ENCODE assay signal across 6 mouse cellular contexts in the genomic region with DNA sequence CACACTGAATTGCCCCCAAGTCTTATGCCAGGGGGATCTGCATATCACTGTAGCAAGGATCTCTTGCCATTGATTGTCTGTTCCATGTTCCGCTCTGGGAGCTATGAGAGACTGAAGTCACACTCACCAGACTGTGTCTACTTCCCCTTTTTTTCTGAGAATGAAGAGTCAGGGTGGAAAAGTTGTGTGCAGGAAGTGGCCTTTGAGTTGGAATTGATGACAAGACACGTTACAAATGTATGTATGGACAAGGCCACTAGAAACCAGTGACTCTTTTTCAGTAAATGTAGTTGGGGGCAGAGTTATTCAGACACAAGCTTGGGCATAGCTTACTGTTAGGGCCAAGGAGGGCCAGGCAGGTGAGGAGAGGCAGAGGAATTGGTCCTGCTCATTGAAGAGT.
"Had no signal": no experiment of that assay in that cellular context is flagged by ENCODE, and none has a peak within 500 bp of the region (broad histone marks: within the 10 kb centered on the region; RNA-seq: fewer than 3 reads in every experiment).

No protein-coding gene starts in this region.

- H3K4me1 ChIP-seq: liver, embryonic 12.5 days had no signal

- H3K4me2 ChIP-seq: limb, embryonic 15.5 days; liver, embryonic 12.5 days; lung, embryonic 14.5 days; midbrain, embryonic 13.5 days had no signal

- H3K9me3 ChIP-seq: limb, embryonic 15.5 days; liver, embryonic 12.5 days; midbrain, embryonic 13.5 days had no signal

- H3K27me3 ChIP-seq: limb, embryonic 15.5 days; midbrain, embryonic 13.5 days had no signal

- H3K4me3 ChIP-seq: layer of hippocampus, adult 2 months; limb, embryonic 15.5 days; liver, embryonic 12.5 days; midbrain, embryonic 13.5 days had no signal

- ATAC-seq: liver, embryonic 12.5 days; midbrain, embryonic 13.5 days had no signal

- H3K36me3 ChIP-seq: limb, embryonic 15.5 days; liver, embryonic 12.5 days; midbrain, embryonic 13.5 days had no signal

- H3K9ac ChIP-seq: limb, embryonic 15.5 days; liver, embryonic 12.5 days; lung, embryonic 14.5 days; midbrain, embryonic 13.5 days had no signal

- H3K27ac ChIP-seq: kidney, postnatal 0 days; layer of hippocampus, adult 2 months; limb, embryonic 15.5 days; liver, embryonic 12.5 days; midbrain, embryonic 13.5 days had no signal
